In genomic region chr4:59439960-59440359, GRCm38 (mm10) we compare ENCODE assay signal across 10 mouse cellular contexts. TPM values are rescaled to one million over a fixed set of nuclear protein-coding genes. Genes with fewer than 3 reads are reported as not detected.
DNase-seq lines count a peak whose midpoint lies in the region; ATAC-seq and TF ChIP-seq lines count a peak whose summit lies in the region.
"Had no signal": no experiment of that assay in that cellular context is flagged by ENCODE, and none has a peak within 500 bp of the region (broad histone marks: within the 10 kb centered on the region; RNA-seq: fewer than 3 reads in every experiment).

No protein-coding gene starts in this region.

- 39% methylated on average over 2 of the region's 2 CpGs for WGBS in kidney, adult 2 months
- WGBS in kidney, embryonic 14.5 days: 55% methylated on average over 2 of the region's 2 CpGs
- 47% methylated on average over 2 of the region's 2 CpGs for whole genome bisulfite sequencing in hindbrain, embryonic 12.5 days

- no peaks in the 10 kb centered on the region for H3K9me3 ChIP-seq in kidney, embryonic 14.5 days (ENCODE audit: control insufficient read depth, low read length)
- H3K9me3 ChIP-seq in hindbrain, embryonic 12.5 days (replicated peaks): no peaks in the 10 kb centered on the region
- H3K9me3 ChIP-seq: heart, embryonic 13.5 days had no signal

- H3K27ac ChIP-seq in kidney, adult 2 months (ENCODE audit: insufficient read depth, low read depth, low read length): 0 out of 2 replicates have a peak overlapping the region, but pooled peaks have one; percentile 35
- no peak overlapping the region for H3K27ac ChIP-seq in kidney, embryonic 14.5 days (ENCODE audit: low read depth, low read length)
- no peak overlapping the region for H3K27ac ChIP-seq in hindbrain, embryonic 12.5 days
- H3K27ac ChIP-seq: heart, embryonic 13.5 days had no signal

- no peaks in the 10 kb centered on the region for H3K27me3 ChIP-seq in kidney, adult 2 months (replicated peaks; ENCODE audit: control insufficient read depth, insufficient read depth, low read length)
- H3K27me3 ChIP-seq in kidney, embryonic 14.5 days (ENCODE audit: control insufficient read depth, insufficient read depth, low read length): 0 out of 2 replicates have a peak, but pooled peaks cover 3% of the 10 kb centered on the region
- peaks cover 42% of the 10 kb centered on the region for H3K27me3 ChIP-seq in hindbrain, embryonic 12.5 days
- H3K27me3 ChIP-seq: heart, embryonic 13.5 days had no signal

- peak; percentile 74 for DNase-seq in kidney, adult 2 months
- DNase-seq in c-Kit-positive CD71-negative TER-119-negative erythroid progenitor cells, embryonic 14.5 days (ENCODE audit: low read depth): peak; percentile 47
- DNase-seq in liver: peak; percentile 66
- DNase-seq in right cerebral cortex, postnatal 25 days: no peak
- DNase-seq in right cerebral cortex, postnatal 4 days: no peak

- H3K4me2 ChIP-seq in kidney, embryonic 14.5 days (replicated peaks; ENCODE audit: low read depth, low read length): no peak overlapping the region
- no peak overlapping the region for H3K4me2 ChIP-seq in hindbrain, embryonic 12.5 days (replicated peaks)
- H3K4me2 ChIP-seq: heart, embryonic 13.5 days had no signal

- no peak overlapping the region for H3K9ac ChIP-seq in kidney, embryonic 14.5 days (ENCODE audit: low read depth, low read length)
- no peak overlapping the region for H3K9ac ChIP-seq in hindbrain, embryonic 12.5 days
- H3K9ac ChIP-seq: heart, embryonic 13.5 days had no signal

- H3K4me1 ChIP-seq in kidney, adult 2 months (ENCODE audit: control insufficient read depth, insufficient read depth, low read length): peaks cover 4% of the 10 kb centered on the region; the same call in 1 of the 2 replicates
- peaks cover 6% of the 10 kb centered on the region; the same call in 1 of the 2 replicates for H3K4me1 ChIP-seq in kidney, embryonic 14.5 days (ENCODE audit: control insufficient read depth, insufficient read depth, low read length)
- H3K4me1 ChIP-seq in hindbrain, embryonic 12.5 days: 0 out of 2 replicates have a peak, but pooled peaks cover 4% of the 10 kb centered on the region

- TF ChIP-seq POLR2A in kidney, adult 2 months (IDR thresholded peaks at IDR 0.05; ENCODE audit: low read depth, low read length): no peak

- H3K4me3 ChIP-seq in kidney, adult 2 months (ENCODE audit: insufficient read depth, low read depth, low read length): no peak overlapping the region
- H3K4me3 ChIP-seq in kidney, embryonic 14.5 days (ENCODE audit: low read length): no peak overlapping the region
- H3K4me3 ChIP-seq in hindbrain, embryonic 12.5 days: no peak overlapping the region
- H3K4me3 ChIP-seq: erythroblast, embryonic 14.5 days; heart, embryonic 13.5 days had no signal

- no peak for ATAC-seq in kidney, embryonic 14.5 days (ENCODE audit: low FRiP score, low TSS enrichment)
- peak; percentile 66 for ATAC-seq in neutrophil, adult 5-6 weeks (ENCODE audit: extremely low read depth, insufficient number of reproducible peaks, low FRiP score, poor library complexity, severe bottlenecking)
- no peak for ATAC-seq in hindbrain, embryonic 12.5 days (ENCODE audit: low FRiP score)

- no peak for TF ChIP-seq CTCF in kidney, adult 2 months (conservative IDR thresholded peaks at IDR 0.05; ENCODE audit: insufficient read depth, insufficient read length, low read depth, low read length)

- no peaks in the 10 kb centered on the region for H3K36me3 ChIP-seq in kidney, adult 2 months (ENCODE audit: control insufficient read depth, insufficient read depth, low read length)
- H3K36me3 ChIP-seq in kidney, embryonic 14.5 days (ENCODE audit: control insufficient read depth, insufficient read depth, low read length): no peaks in the 10 kb centered on the region
- H3K36me3 ChIP-seq in hindbrain, embryonic 12.5 days: no peaks in the 10 kb centered on the region
- H3K36me3 ChIP-seq: heart, embryonic 13.5 days had no signal

RNA-seq across cellular contexts. Expression of gene Susd1, which starts 1.5 kb away (rescaled TPM):
- polyA plus RNA-seq in kidney, adult 2 months (2012; rRNA removed): 7.3 and 8.8 TPM in 2 replicates
- 5.5 and 8.3 TPM in 2 replicates for polyA plus RNA-seq in kidney, embryonic 14.5 days (2014; fragmentation: Nextera tagmentation; extraction: Ambion mirVana)
- total RNA-seq in neutrophil, adult 5-6 weeks (2017): 111 and 119 TPM in 2 replicates
- polyA plus RNA-seq in hindbrain, embryonic 12.5 days (2016; fragmentation: Nextera tagmentation; extraction: Ambion mirVana): 1.3 and 1.4 TPM in 2 replicates

Comparison
In these comparisons a context has a peak if more than half of its experiments do, and no peak if none do; other contexts are left out.
1. DNase-seq: peak in kidney, adult 2 months (single experiment), c-Kit-positive CD71-negative TER-119-negative erythroid progenitor cells, embryonic 14.5 days (single experiment) and liver (single experiment); none in right cerebral cortex, postnatal 25 days (single experiment) and right cerebral cortex, postnatal 4 days (single experiment).